Mouse (Mus musculus): Measurements from ENCODE around the gene Taf9.

Gene Taf9

GRCm38 (mm10) chr13:100669291-100670022 is 18.1 kb downstream of the Taf9 start, which contains the start of gene Ccdc125:
Ccdc125 (plus strand) TSS chr13:100669717.
- peak; percentile 7 to 19 for DNase-seq (ENCODE audit: low spot score in 2 of 2)

- DNase-seq (ENCODE audit: low spot score in 2 of 2): no peak
Measured at GRCm38 (mm10) chr13:100670181-100670741, 18.9 kb downstream of the Taf9 start.

GRCm38 (mm10) chr13:100675936-100676635 is 24.7 kb downstream of the Taf9 start:
- no peak for DNase-seq (ENCODE audit: low spot score in 2 of 2)

- DNase-seq (ENCODE audit: low spot score in 2 of 2): no peak
Measured at GRCm38 (mm10) chr13:100681615-100682014, 30.2 kb downstream of the Taf9 start.

GRCm38 (mm10) chr13:100682837-100683236 is 31.5 kb downstream of the Taf9 start:
- no peak for DNase-seq (ENCODE audit: low spot score in 2 of 2)

- DNase-seq (ENCODE audit: low spot score in 2 of 2): no peak
Measured at GRCm38 (mm10) chr13:100684355-100684754, 33.0 kb downstream of the Taf9 start.

- DNase-seq (ENCODE audit: low spot score in 2 of 2): no peak
Measured at GRCm38 (mm10) chr13:100687513-100687912, 36.1 kb downstream of the Taf9 start.

GRCm38 (mm10) chr13:100697541-100697940 is 46.2 kb downstream of the Taf9 start:
- DNase-seq (ENCODE audit: low spot score in 2 of 2): no peak

GRCm38 (mm10) chr13:100698866-100699265 is 47.5 kb downstream of the Taf9 start:
- no peak for DNase-seq (ENCODE audit: low spot score in 2 of 2)

- no peak for DNase-seq (ENCODE audit: low spot score in 2 of 2)
Measured at GRCm38 (mm10) chr13:100703468-100703867, 52.1 kb downstream of the Taf9 start.
